Mouse (Mus musculus): ENCODE results near the gene Pltp. TPM values are rescaled to one million over a fixed set of nuclear protein-coding genes. Genes with fewer than 3 reads are reported as not detected.
A peak's percentile ranks its signal among the peaks of the same experiment; 100 is the strongest.

The Pltp gene
- polyA plus RNA-seq, 1 experiment from 2014 or later, result 97.3 TPM

DNA sequence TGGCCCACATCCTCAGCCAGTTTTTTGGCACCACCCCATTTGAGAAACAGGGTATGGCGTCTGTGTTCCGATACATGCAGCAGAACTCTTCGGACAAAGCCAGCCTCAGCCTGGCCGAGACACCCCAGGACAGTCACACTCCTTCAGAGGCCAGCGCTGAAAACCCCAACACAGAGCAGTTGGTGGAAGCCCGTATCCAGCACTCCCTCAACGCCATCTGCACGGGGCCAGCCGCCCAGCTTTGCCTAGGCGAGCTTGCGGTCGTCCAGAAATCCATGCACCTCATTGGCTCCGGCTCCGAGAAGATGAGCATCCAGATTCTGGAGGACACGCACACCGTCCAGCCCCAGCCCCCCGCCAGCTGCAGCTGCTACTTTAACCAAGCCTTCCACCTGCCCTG is 32.0 kb downstream of the Pltp start:
- peaks cover 19% of the 10 kb centered on the region for H3K36me3 ChIP-seq (ENCODE audit: control insufficient read depth, insufficient read depth, low read length)
- peaks cover 9% of the 10 kb centered on the region; the same call in 1 of the 2 replicates for H3K4me1 ChIP-seq (ENCODE audit: control insufficient read depth, insufficient read depth, low read length)
- H3K4me2 ChIP-seq, result no peak overlapping the region
- no peaks in the 10 kb centered on the region for H3K27me3 ChIP-seq (ENCODE audit: control insufficient read depth, insufficient read depth, low read length)
- H3K27ac ChIP-seq (ENCODE audit: low read depth, low read length), result no peak overlapping the region
- no peak overlapping the region for H3K4me3 ChIP-seq (ENCODE audit: low read depth, low read length)
- no peaks in the 10 kb centered on the region for H3K9me3 ChIP-seq (ENCODE audit: control insufficient read depth, low read length)
- H3K9ac ChIP-seq (ENCODE audit: low read length), result no peak overlapping the region
- 97% methylated on average over 17 of the region's 17 CpGs for WGBS
- ATAC-seq (ENCODE audit: low FRiP score) (no peak), DNase-seq (ENCODE audit: low spot score, missing footprints) (no peak)

DNA sequence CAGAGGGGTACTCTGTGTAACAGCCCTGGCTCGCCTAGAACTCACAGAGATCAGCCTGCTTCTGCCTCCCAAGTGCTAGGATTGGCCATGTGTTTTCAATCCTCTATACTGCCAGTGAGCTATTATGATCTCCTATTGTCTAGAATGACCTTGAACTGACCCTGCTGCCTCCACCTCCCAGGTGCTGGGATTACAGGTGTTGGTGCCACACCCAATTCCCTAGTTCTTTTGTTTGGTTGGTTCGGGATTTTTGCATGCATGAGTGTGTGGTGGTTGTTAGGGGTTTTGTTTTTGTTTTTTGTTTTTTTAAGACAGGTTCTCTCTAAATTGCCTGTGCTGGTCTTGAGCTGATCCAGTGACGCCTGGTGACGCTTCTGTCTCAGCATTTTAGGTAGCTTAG is 33.5 kb downstream of the Pltp start:
- WGBS, result 88% methylated on average over 4 of the region's 4 CpGs

DNA sequence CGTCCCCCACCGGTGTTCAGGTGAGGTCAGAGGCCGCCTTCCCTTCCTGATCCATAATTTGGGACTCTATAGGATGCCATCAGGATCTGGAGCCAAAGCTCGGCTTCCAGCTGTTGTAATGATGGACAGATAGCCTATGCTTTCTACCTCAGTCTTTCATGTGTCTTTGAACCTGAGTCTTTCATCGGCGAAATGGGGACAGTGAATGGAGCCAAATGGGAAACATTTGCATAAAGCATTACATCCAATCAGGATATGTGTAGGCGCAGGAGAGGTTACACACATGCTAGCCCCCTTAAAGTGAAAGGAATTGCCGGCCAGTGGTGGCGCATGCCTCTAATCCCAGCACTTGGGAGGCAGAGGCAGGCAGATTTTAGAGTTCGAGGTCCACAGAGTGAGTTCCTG is 34.3 kb downstream of the Pltp start:
- WGBS, result 3% methylated on average over 10 of the region's 10 CpGs
- DNase-seq (ENCODE audit: low spot score, missing footprints) (no peak), ATAC-seq (ENCODE audit: low FRiP score) (peak; percentile 74)
- Histone ChIP-seq H3K36me3 (ENCODE audit: control insufficient read depth, insufficient read depth, low read length) (peaks cover 19% of the 10 kb centered on the region), H3K27ac (ENCODE audit: low read depth, low read length) (peak overlapping the region; percentile 71; the same call in 1 of the 2 replicates), H3K9me3 (ENCODE audit: control insufficient read depth, low read length) (no peaks in the 10 kb centered on the region), H3K4me2 (peak overlapping the region; percentile 65), H3K27me3 (ENCODE audit: control insufficient read depth, insufficient read depth, low read length) (no peaks in the 10 kb centered on the region), H3K9ac (ENCODE audit: low read length) (peak overlapping the region; percentile 83), H3K4me3 (ENCODE audit: low read depth, low read length) (peak overlapping the region; percentile 78), H3K4me1 (ENCODE audit: control insufficient read depth, insufficient read depth, low read length) (peaks cover 9% of the 10 kb centered on the region; the same call in 1 of the 2 replicates)

More for the DNA sequence above, 33.5 kb downstream of the Pltp start:
- peaks cover 9% of the 10 kb centered on the region; the same call in 1 of the 2 replicates for H3K4me1 ChIP-seq (ENCODE audit: control insufficient read depth, insufficient read depth, low read length)
- no peaks in the 10 kb centered on the region for H3K27me3 ChIP-seq (ENCODE audit: control insufficient read depth, insufficient read depth, low read length)
- no peak overlapping the region for H3K27ac ChIP-seq (ENCODE audit: low read depth, low read length)
- peaks cover 19% of the 10 kb centered on the region for H3K36me3 ChIP-seq (ENCODE audit: control insufficient read depth, insufficient read depth, low read length)
- ATAC-seq (ENCODE audit: low FRiP score) (no peak), DNase-seq (ENCODE audit: low spot score, missing footprints) (no peak)
- no peak overlapping the region; the same call in 1 of the 2 replicates for H3K4me2 ChIP-seq
- H3K9me3 ChIP-seq (ENCODE audit: control insufficient read depth, low read length), result no peaks in the 10 kb centered on the region
- H3K9ac ChIP-seq (ENCODE audit: low read length), result no peak overlapping the region
- H3K4me3 ChIP-seq (ENCODE audit: low read depth, low read length), result no peak overlapping the region

DNA sequence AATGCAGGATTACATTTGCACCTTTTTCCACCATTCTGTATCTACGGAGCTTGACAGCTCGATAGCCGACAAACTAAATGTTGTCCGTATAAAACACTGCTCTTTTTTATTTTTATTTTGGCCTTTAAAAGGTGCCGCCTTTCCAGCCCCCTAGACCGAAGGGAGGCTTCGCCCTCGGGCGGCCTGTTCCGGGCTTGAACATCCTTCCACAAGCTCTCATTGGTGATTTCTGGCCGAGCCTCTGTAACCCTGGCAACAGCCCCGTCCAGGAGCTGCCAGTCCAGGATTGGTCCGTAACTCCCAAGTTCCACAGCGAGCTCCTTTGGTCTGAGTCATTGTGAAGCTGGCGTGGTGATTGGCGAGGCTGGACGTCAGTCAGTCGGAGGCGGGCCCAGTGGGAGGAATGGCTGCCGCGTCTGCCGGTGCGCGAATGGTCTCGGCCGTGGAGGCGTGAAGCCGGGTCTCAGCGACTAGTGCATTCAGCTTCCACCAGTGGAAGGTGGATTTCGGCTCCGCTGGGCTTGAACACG is 34.8 kb downstream of the Pltp start, which contains the start of gene Zswim1:
Zswim1 (plus strand) TSS at position 51 of the 530 bp plus-strand sequence.
- H3K27ac ChIP-seq (ENCODE audit: low read depth, low read length), result peak within 1 kb of the TSS; percentile 71; the same call in 1 of the 2 replicates
- H3K9ac ChIP-seq (ENCODE audit: low read length), result peak within 1 kb of the TSS; percentile 83
- H3K9me3 ChIP-seq (ENCODE audit: control insufficient read depth, low read length), result no peaks in the 10 kb centered on the region
- peaks cover 9% of the 10 kb centered on the region; the same call in 1 of the 2 replicates for H3K4me1 ChIP-seq (ENCODE audit: control insufficient read depth, insufficient read depth, low read length)
- peak; percentile 100 for DNase-seq (ENCODE audit: low spot score, missing footprints)
- no peaks in the 10 kb centered on the region for H3K27me3 ChIP-seq (ENCODE audit: control insufficient read depth, insufficient read depth, low read length)
- ATAC-seq (ENCODE audit: low FRiP score), result peak; percentile 99
- H3K4me2 ChIP-seq, result peak within 1 kb of the TSS; percentile 65
- peaks cover 18% of the 10 kb centered on the region for H3K36me3 ChIP-seq (ENCODE audit: control insufficient read depth, insufficient read depth, low read length)
- 1% methylated on average over 32 of the region's 32 CpGs for WGBS
- peak within 1 kb of the TSS; percentile 78 for H3K4me3 ChIP-seq (ENCODE audit: low read depth, low read length)

DNA sequence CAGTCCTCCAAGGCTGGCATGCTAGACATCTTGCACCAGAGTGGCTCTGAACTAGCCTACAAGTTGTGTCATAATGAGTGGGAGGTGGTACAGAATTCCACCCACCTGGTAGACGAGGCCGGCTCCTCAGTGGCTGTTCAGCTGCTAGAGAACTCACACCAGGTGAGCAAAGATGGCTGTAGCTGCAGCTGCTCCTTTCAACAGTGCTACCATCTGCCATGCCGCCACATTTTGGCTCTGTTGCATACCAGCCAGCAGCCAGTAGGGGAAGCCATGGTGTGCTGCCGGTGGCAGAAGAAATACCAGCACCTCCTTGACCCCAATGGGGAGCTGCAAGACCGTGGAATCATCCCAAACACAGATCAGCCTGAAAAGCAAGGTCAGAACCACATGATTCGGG is 36.5 kb downstream of the Pltp start:
- Histone ChIP-seq H3K4me2 (no peak overlapping the region), H3K4me1 (ENCODE audit: control insufficient read depth, insufficient read depth, low read length) (peaks cover 9% of the 10 kb centered on the region; the same call in 1 of the 2 replicates), H3K9me3 (ENCODE audit: control insufficient read depth, low read length) (no peaks in the 10 kb centered on the region), H3K36me3 (ENCODE audit: control insufficient read depth, insufficient read depth, low read length) (peaks cover 12% of the 10 kb centered on the region), H3K27ac (ENCODE audit: low read depth, low read length) (no peak overlapping the region), H3K9ac (ENCODE audit: low read length) (no peak overlapping the region), H3K27me3 (ENCODE audit: control insufficient read depth, insufficient read depth, low read length) (no peaks in the 10 kb centered on the region), H3K4me3 (ENCODE audit: low read depth, low read length) (no peak overlapping the region)
- ATAC-seq (ENCODE audit: low FRiP score) (no peak), DNase-seq (ENCODE audit: low spot score, missing footprints) (no peak)
- WGBS, result 87% methylated on average over 6 of the region's 6 CpGs

DNA sequence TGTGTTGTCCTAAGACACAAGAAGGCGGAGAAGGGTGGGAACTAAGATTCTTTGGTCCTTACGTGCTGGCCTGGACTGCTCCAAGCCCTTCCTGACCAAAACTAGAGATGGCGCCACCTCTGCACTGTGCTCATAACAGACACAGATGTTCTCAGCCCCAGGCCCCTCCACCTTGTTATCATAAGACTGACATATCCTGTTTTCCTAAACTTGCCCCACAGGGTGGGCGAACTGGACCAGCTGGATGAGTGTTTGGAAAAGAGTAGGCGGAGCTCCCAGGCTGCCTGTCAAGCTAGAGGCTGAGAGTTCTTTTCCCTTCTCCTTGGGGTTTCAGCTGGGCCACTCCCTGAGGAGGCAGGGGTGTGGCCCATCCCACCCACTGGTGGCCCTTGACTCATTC is 39.8 kb downstream of the Pltp start:
- no peak overlapping the region for H3K27ac ChIP-seq (ENCODE audit: low read depth, low read length)
- no peak overlapping the region for H3K4me2 ChIP-seq
- DNase-seq (ENCODE audit: low spot score, missing footprints) (no peak), ATAC-seq (ENCODE audit: low FRiP score) (no peak)
- peaks cover 6% of the 10 kb centered on the region; the same call in 1 of the 2 replicates for H3K4me1 ChIP-seq (ENCODE audit: control insufficient read depth, insufficient read depth, low read length)
- no peak overlapping the region for H3K9ac ChIP-seq (ENCODE audit: low read length)
- H3K36me3 ChIP-seq (ENCODE audit: control insufficient read depth, insufficient read depth, low read length), result no peaks in the 10 kb centered on the region
- WGBS, result 77% methylated on average over 5 of the region's 5 CpGs
- H3K4me3 ChIP-seq (ENCODE audit: low read depth, low read length), result no peak overlapping the region
- no peaks in the 10 kb centered on the region for H3K9me3 ChIP-seq (ENCODE audit: control insufficient read depth, low read length)
- no peaks in the 10 kb centered on the region for H3K27me3 ChIP-seq (ENCODE audit: control insufficient read depth, insufficient read depth, low read length)

DNA sequence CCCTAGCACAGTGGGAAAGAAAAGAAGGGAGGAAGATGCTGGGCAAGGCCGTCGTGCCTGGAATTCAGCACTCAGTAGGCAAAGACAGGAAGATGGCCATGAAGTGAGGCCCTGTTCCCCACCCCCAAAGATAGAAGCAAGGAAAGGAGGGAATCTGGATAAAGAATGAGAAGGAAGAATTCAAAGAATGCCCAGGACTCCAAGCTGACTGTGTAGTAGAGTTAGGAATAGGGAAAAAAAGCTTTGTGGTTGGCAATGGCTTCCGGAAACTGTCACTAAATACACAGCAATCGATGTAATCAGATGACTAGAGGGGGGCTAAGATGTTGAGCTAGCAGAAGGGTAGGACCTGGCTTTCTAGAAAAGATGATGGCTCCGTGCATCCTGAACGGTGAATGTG is 40.3 kb downstream of the Pltp start:
- H3K4me3 ChIP-seq (ENCODE audit: low read depth, low read length), result no peak overlapping the region
- 83% methylated on average over 6 of the region's 6 CpGs for WGBS
- no peak overlapping the region for H3K4me2 ChIP-seq
- H3K4me1 ChIP-seq (ENCODE audit: control insufficient read depth, insufficient read depth, low read length), result peaks cover 2% of the 10 kb centered on the region; the same call in 1 of the 2 replicates
- no peaks in the 10 kb centered on the region for H3K9me3 ChIP-seq (ENCODE audit: control insufficient read depth, low read length)
- H3K27me3 ChIP-seq (ENCODE audit: control insufficient read depth, insufficient read depth, low read length), result no peaks in the 10 kb centered on the region
- H3K9ac ChIP-seq (ENCODE audit: low read length), result no peak overlapping the region
- DNase-seq (ENCODE audit: low spot score, missing footprints) (no peak), ATAC-seq (ENCODE audit: low FRiP score) (no peak)
- no peaks in the 10 kb centered on the region for H3K36me3 ChIP-seq (ENCODE audit: control insufficient read depth, insufficient read depth, low read length)
- H3K27ac ChIP-seq (ENCODE audit: low read depth, low read length), result no peak overlapping the region

DNA sequence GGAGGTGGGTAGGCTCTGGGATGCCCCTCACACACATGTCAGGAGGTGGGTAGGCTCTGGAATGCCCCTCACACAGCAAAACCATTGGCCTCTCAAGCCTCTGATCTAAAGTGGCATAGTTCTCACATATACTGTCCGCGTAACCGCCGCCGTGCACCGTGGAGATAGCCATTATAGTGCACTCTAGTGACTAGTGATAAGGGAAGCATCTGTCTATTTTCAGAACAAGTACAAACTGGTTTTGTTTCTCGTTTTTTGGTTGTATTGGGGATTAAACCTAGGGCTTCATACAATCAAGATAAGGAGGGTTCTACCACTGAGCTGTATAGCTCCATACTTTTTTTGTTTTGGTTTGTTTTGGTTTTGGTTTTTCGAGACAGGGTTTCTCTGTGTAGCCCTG is 41.7 kb downstream of the Pltp start:
- 92% methylated on average over 8 of the region's 8 CpGs for WGBS

DNA sequence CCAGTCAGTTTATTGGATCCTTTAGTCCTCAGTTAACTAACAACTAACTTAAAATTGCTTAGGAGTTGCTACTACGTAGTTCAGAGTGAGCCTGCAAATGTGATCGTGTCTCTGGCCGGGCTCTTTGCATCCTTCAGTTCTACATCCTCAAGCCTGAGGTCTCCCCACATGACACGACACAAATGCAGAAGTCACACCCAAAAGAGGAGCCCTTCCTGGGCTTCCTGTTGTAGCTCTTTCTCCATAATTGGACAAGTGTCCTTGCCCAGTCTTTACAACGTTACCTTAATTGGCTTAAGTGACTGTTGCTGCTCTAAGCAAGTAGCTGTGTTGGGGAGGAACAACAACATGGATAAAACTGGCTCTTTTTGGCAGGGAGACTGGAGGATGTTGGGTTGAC is 42.2 kb downstream of the Pltp start:
- H3K27me3 ChIP-seq (ENCODE audit: control insufficient read depth, insufficient read depth, low read length), result no peaks in the 10 kb centered on the region
- no peak overlapping the region for H3K4me2 ChIP-seq
- DNase-seq (ENCODE audit: low spot score, missing footprints) (no peak), ATAC-seq (ENCODE audit: low FRiP score) (no peak)
- 89% methylated on average over 5 of the region's 5 CpGs for WGBS
- H3K4me1 ChIP-seq (ENCODE audit: control insufficient read depth, insufficient read depth, low read length), result no peaks in the 10 kb centered on the region
- H3K9me3 ChIP-seq (ENCODE audit: control insufficient read depth, low read length), result no peaks in the 10 kb centered on the region
- H3K4me3 ChIP-seq (ENCODE audit: low read depth, low read length), result no peak overlapping the region
- no peak overlapping the region for H3K9ac ChIP-seq (ENCODE audit: low read length)
- no peak overlapping the region for H3K27ac ChIP-seq (ENCODE audit: low read depth, low read length)
- H3K36me3 ChIP-seq (ENCODE audit: control insufficient read depth, insufficient read depth, low read length), result no peaks in the 10 kb centered on the region

More for the DNA sequence above, 41.7 kb downstream of the Pltp start:
- H3K36me3 ChIP-seq (ENCODE audit: control insufficient read depth, insufficient read depth, low read length), result no peaks in the 10 kb centered on the region
- no peaks in the 10 kb centered on the region for H3K27me3 ChIP-seq (ENCODE audit: control insufficient read depth, insufficient read depth, low read length)
- H3K4me2 ChIP-seq, result no peak overlapping the region
- ATAC-seq (ENCODE audit: low FRiP score), result no peak
- no peak for DNase-seq (ENCODE audit: low spot score, missing footprints)
- no peak overlapping the region for H3K9ac ChIP-seq (ENCODE audit: low read length)
- H3K9me3 ChIP-seq (ENCODE audit: control insufficient read depth, low read length), result no peaks in the 10 kb centered on the region
- no peaks in the 10 kb centered on the region for H3K4me1 ChIP-seq (ENCODE audit: control insufficient read depth, insufficient read depth, low read length)
- no peak overlapping the region for H3K4me3 ChIP-seq (ENCODE audit: low read depth, low read length)
- no peak overlapping the region for H3K27ac ChIP-seq (ENCODE audit: low read depth, low read length)
